Mouse (Mus musculus) liver, embryonic 14.5 days (tissue): ENCODE measurements around the gene Camp. TPM values are rescaled to one million over a fixed set of nuclear protein-coding genes. Genes with fewer than 3 reads are reported as not detected.

ENCODE experiments used
- ATAC-seq: fragments of 200-750 bp; cut with Nextera tagmentation; 2 replicates; pipeline ENCODE4 v1.8.0; 2017; ENCODE audit warnings: moderate number of reproducible peaks, mild to moderate bottlenecking, moderate library complexity; ENCODE audit not compliant: insufficient read depth
- DNase-seq, 3 experiments: peaks; one replicate each; pipeline ENCODE4 v3.0.0-alpha.2; 2012 to 2013; ENCODE audit warnings: low read depth in 3 of 3, low spot score in 3 of 3
- H3K27ac ChIP-seq: fragments of 300-500 bp; sonication (generic); 2 replicates; pipeline ENCODE4 v1.5.1; 2014; ENCODE audit warnings: moderate library complexity, mild to moderate bottlenecking, control low read depth, inconsistent platforms
- H3K27me3 ChIP-seq: fragments of 300-500 bp; sonication (generic); 2 replicates; pipeline ENCODE4 v1.6.1; 2014; ENCODE audit warnings: mild to moderate bottlenecking, low read length, moderate library complexity; ENCODE audit not compliant: control insufficient read depth, insufficient read depth
- H3K36me3 ChIP-seq: fragments of 300-500 bp; sonication (generic); replicated peaks from 2 replicates; pipeline ENCODE4 v1.6.1; 2014; ENCODE audit warnings: low read depth; ENCODE audit not compliant: control insufficient read depth, insufficient read depth
- H3K4me1 ChIP-seq, 2 experiments: fragments of 200-500 bp in 1 of 2; fragments of 300-500 bp in 1 of 2; sonication (generic) in 1 of 2; replicated peaks; 2 replicates each; pipeline ENCODE4 v1.6.1; 2012 to 2014; ENCODE audit warnings: antibody characterized with exemption in 1 of 2, inconsistent platforms in 1 of 2, low read length in 1 of 2; ENCODE audit not compliant: control insufficient read depth in 2 of 2, insufficient read depth in 2 of 2
- H3K4me2 ChIP-seq: fragments of 300-500 bp; sonication (generic); 2 replicates; pipeline ENCODE4 v1.6.1; 2014; ENCODE audit warnings: low read depth, mild to moderate bottlenecking, control low read depth, moderate library complexity
- H3K4me3 ChIP-seq, 2 experiments: fragments of 200-500 bp in 1 of 2; fragments of 300-500 bp in 1 of 2; sonication (generic) in 1 of 2; 2 replicates each; pipeline ENCODE4 v1.5.1; 2012 to 2014; ENCODE audit warnings: low read depth in 2 of 2, low read length in 2 of 2, mild to moderate bottlenecking in 2 of 2, control low read depth in 1 of 2, inconsistent platforms in 1 of 2, moderate library complexity in 1 of 2; ENCODE audit not compliant: insufficient read depth in 1 of 2
- H3K9ac ChIP-seq: fragments of 300-500 bp; sonication (generic); replicated peaks from 2 replicates; pipeline ENCODE4 v1.6.1; 2014; ENCODE audit warnings: mild to moderate bottlenecking, control low read depth, moderate library complexity
- H3K9me3 ChIP-seq: fragments of 300-500 bp; sonication (generic); 2 replicates; pipeline ENCODE4 v1.6.1; 2016; ENCODE audit warnings: low read length, mixed read lengths; ENCODE audit not compliant: control insufficient read depth
- CTCF ChIP-seq: IDR thresholded peaks from 2 replicates; pipeline ENCODE4 v1.5.1; 2016; ENCODE audit warnings: antibody characterized with exemption, low read depth, control low read depth
- EP300 ChIP-seq: IDR thresholded peaks from 2 replicates; pipeline ENCODE4 v1.6.1; 2016; ENCODE audit warnings: antibody characterized with exemption, low read depth
- WGBS: fragments of 180-500 bp; shearing (Covaris S2); extraction: QIAGEN DNeasy Blood & Tissue Kit; methylation state at CpG from one replicate; pipeline ENCODE4 v1.1.7; 2014; ENCODE audit not compliant: insufficient replicate concordance; 5-methylcytosine and 5-hydroxymethylcytosine counted together
- polyA plus RNA-seq, 2 experiments: library from polyadenylated mRNA; depleted of rRNA in 1 of 2; stranded (reverse) in 1 of 2; unstranded in 1 of 2; fragments of >200 nt; fragmentation: Nextera tagmentation in 1 of 2; extraction: Ambion mirVana in 1 of 2; gene quantifications; 2 replicates each; pipeline versions ENCODE4 v1.2.1 to v1.2.3; 2012 to 2014

The Camp gene
- polyA plus RNA-seq (2012; rRNA removed) (54.1 and 56.1 TPM in 2 replicates), polyA plus RNA-seq (2014; fragmentation: Nextera tagmentation; extraction: Ambion mirVana) (78.5 and 101 TPM in 2 replicates)

DNA sequence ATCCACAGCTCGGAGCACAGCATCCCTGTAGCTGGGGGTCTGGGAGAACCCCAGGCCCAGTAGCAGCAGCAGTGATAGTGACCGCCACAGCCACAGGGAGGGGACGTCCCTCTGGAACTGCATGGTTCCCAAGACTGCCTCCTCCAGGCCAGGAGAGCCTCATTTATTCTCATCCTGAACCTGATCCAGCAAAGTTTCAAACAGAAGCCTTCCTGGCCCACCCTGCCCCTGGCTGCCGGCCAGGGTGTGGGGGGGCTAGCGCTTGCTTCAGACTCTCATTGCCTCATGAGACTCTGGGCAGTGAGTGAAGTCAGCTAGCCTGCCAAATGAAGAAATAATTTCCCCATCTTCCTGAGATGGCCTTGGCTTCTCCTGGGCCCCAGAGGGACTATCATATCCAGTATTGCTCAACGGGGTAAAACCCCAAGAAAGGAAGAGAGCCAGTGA, at the start of gene Camp:
Gene Camp (minus strand): TSS at position 306 of the 447 bp plus-strand sequence.
- H3K9me3 ChIP-seq = no peaks in the 10 kb centered on the region
- DNase-seq (no peak), ATAC-seq (no peak)
- TF ChIP-seq CTCF = no peak
- no peak for TF ChIP-seq EP300
- no peak within 1 kb of the TSS for H3K27ac ChIP-seq
- H3K4me3 ChIP-seq = no peak within 1 kb of the TSS
- H3K4me2 ChIP-seq = no peak within 1 kb of the TSS
- 0 out of 4 replicates have a peak, but pooled peaks cover 0 to 2% of the 10 kb centered on the region in 2 experiments for H3K4me1 ChIP-seq
- no peak within 1 kb of the TSS for H3K9ac ChIP-seq
- 65% methylated on average over 6 of the region's 6 CpGs for WGBS
- no peaks in the 10 kb centered on the region for H3K36me3 ChIP-seq
- no peaks in the 10 kb centered on the region for H3K27me3 ChIP-seq

DNA sequence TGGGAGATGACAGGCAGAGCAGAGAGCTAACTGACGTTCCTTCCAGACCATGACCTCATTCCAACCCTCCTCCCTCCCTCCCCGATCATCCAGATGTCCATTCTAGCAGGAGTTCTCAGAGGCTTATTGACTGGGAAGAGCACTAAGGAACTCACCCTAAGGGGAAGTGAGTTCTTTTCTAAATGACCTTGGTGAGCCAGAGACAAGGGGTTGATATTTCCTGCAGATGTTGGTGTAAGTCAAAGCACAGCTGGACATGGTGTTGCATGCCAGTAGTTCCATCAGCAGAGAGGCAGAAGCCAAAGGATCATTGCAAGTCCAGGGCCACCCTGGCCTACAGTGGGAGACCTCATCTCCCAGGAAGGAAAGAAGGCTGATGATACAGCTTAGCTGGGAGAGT, 48.6 kb upstream of the Camp start:
- no peak for DNase-seq

DNA sequence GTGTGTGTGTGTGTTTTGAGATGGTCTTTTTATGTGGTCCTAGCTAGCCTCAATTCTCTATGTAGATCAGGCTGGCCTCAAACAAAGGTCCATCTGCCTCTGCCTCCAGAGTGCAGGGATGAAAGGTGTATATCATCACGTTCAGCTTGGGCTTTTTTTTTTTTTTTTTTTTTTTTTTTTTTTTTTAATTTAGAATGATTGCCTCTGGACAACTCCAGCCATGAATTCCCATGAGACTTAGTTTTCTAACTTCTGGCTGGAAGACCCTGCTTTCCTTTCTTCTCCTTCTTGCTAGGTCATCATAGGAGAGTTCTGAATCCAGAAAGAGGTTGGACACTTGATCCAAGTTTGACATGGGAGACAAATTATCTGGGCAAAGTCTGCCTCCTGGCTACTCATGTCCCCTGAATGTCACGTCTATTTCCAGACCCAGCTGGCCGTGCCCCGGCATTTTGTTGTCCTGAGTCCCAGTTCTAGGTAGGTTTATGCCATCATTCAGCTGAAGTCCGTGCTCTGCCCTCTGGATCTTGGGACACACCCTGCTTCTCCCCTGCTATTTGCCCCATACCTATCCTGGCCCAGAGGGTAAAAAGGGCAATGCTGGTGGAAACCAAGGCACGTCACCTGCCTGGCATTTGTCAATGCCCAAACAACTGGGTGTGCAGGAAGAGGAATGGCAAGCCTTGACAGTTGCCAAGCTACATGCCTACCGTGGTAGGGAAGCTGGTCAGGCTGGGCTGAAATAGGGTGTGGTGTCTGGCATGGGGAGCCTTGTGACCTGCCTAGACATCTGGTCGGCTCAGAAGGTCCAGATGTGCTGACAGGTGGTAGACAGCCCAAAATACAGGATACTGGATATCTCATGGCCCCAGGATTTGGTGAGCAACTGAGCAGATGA, 47.1 kb upstream of the Camp start:
- DNase-seq (no peak), ATAC-seq (no peak)
- no peak overlapping the region for H3K4me2 ChIP-seq
- no peak overlapping the region for H3K9ac ChIP-seq
- H3K27ac ChIP-seq = no peak overlapping the region
- H3K4me3 ChIP-seq = no peak overlapping the region
- WGBS = 64% methylated on average over 8 of the region's 8 CpGs
- no peaks in the 10 kb centered on the region for H3K27me3 ChIP-seq
- peaks cover 27% of the 10 kb centered on the region for H3K36me3 ChIP-seq
- TF ChIP-seq CTCF (no peak), EP300 (no peak)
- H3K9me3 ChIP-seq = no peaks in the 10 kb centered on the region
- peaks cover 0 to 12% of the 10 kb centered on the region in 2 experiments; a peak in 2 of 4 replicates for H3K4me1 ChIP-seq

More for the DNA sequence above, 48.6 kb upstream of the Camp start:
- Histone ChIP-seq H3K27me3 (no peaks in the 10 kb centered on the region), H3K4me3 (no peak overlapping the region), H3K9me3 (no peaks in the 10 kb centered on the region), H3K4me1 (peaks cover 0 to 12% of the 10 kb centered on the region in 2 experiments; a peak in 2 of 4 replicates), H3K4me2 (no peak overlapping the region), H3K36me3 (peaks cover 14% of the 10 kb centered on the region), H3K27ac (no peak overlapping the region), H3K9ac (no peak overlapping the region)
- TF ChIP-seq CTCF = no peak
- TF ChIP-seq EP300 = no peak
- no peak for ATAC-seq
- WGBS = 26% methylated on average over 2 of the region's 2 CpGs

DNA sequence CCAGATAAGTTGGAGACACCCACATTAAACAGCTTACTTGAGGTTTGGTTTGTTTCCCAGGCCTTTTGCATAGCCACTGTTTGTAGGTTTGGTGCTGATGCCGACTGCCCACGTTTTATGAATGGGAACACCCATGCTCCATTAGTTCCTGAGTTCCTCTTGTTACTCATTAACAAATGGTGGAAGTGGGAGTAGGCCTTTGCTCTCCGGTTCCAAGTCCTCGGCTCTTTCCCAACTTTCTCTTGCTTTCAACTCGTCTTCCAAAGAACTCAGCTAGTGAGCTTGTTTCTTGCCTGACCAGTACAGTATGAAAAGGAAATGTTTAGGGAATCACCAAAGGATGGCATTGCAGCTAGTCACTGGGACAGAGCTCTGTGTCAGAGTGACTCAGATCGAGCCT, 46.2 kb upstream of the Camp start:
- Histone ChIP-seq H3K4me3 (no peak overlapping the region), H3K4me2 (no peak overlapping the region; the same call in 1 of the 2 replicates), H3K36me3 (peaks cover 37% of the 10 kb centered on the region), H3K4me1 (peaks cover 0 to 12% of the 10 kb centered on the region in 2 experiments; a peak in 2 of 4 replicates), H3K9me3 (no peaks in the 10 kb centered on the region), H3K9ac (no peak overlapping the region), H3K27me3 (no peaks in the 10 kb centered on the region), H3K27ac (no peak overlapping the region)
- WGBS = 71% methylated on average over 6 of the region's 6 CpGs
- DNase-seq (peak in 1 of 3 experiments; percentile 32), ATAC-seq (no peak)
- TF ChIP-seq CTCF (no peak), EP300 (no peak)
